Mouse (Mus musculus): ENCODE data around the gene Lamb3. TPM values are rescaled to one million over a fixed set of nuclear protein-coding genes. Genes with fewer than 3 reads are reported as not detected.
A peak's percentile ranks its signal among the peaks of the same experiment; 100 is the strongest.

Gene Lamb3
- polyA plus RNA-seq, 1 experiment from 2014 or later: 0.17 TPM

DNA sequence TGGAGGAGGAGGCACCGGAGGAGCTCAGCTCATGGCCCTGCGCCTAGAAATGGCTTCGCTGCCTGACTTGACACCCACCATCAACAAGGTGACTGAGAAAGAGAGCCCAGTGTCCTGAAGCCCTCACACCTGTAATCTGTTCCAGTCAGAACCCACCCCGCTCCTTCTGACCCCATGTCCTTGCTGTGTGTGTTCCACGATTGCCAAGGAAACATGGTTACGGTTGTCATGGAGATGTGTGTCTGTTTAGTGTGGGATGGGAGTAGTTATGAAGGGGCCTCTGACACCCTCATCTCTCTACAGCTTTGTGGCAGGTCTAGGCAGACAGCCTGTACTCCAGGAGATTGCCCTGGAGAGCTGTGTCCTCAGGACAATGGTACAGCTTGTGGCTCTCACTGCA lies 127.0 kb downstream of the Lamb3 start:
- no peaks in the 10 kb centered on the region for H3K27me3 ChIP-seq
- no peak for TF ChIP-seq CTCF (IDR thresholded peaks at IDR 0.05)
- POLR2A ChIA-PET: no interaction called here
- no peak for DNase-seq (ENCODE audit: low read depth, low spot score)
- ATAC-seq: no peak
- in situ Hi-C loops (cut with MboI; ENCODE audit: low pct_unique_long_range_greater_than_20kb): loop anchor here (5.0 kb wide), 1 partner anchor 43 kb away; no protein-coding TSS in a partner anchor
- CTCF ChIA-PET: interaction anchor here (0.7 to 17.8 kb wide), 4 partner anchors 18 to 90 kb away, joined by 3 to 297 read pairs (median 4); partner anchors contain the start of gene Camk1g

DNA sequence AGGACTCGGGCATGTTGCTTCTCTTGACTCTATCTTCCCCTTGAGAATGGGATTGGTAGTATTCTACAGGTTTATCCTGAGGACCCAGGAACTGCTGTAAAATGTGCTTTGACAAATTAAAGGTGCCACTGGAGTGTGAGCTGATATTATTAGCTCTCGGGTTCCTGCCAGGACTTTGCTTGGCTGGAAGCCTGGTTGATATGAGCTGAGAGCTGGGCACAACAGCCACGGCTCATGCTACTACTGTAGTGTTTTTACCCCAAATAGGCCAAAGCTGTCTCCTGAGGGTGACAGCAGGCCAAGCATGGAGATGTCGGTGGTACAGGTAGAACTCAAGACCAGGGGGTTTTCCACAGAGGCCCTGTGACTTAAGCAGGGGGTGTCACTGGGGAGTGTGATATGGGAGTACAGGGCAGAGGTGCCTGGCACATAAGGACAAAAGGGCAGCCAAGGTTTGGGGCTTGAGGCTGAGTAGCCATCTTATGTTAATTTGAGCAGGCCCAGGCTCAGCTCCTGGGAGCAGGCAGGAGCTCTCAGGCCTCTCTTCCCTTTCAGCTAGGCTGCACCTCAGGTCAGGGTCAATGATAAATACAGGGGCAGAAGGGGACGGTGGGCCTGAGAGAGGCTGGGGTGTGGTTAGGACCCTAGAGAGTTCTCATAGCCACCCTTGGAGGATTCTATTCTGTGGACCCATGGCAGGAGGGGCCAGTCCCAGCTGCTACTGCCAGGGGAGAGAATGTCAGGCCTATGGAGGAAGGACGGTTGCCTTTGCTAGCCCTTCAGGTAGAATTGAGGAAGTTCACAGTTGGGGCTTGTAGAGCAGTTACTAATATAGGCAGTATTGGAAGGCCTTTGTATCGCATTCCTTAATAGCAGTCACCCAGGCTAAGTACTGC lies 128.9 kb downstream of the Lamb3 start:
- DNase-seq (ENCODE audit: low read depth, low spot score) (no peak), ATAC-seq (peak; percentile 65)
- TF ChIP-seq CTCF (IDR thresholded peaks at IDR 0.05): no peak
- POLR2A ChIA-PET: no interaction called here
- CTCF ChIA-PET: interaction anchor here (1.0 to 17.8 kb wide), 3 partner anchors 15 to 39 kb away, joined by 3 to 297 read pairs (median 3); partner anchors contain the start of gene Camk1g
- in situ Hi-C loops (cut with MboI; ENCODE audit: low pct_unique_long_range_greater_than_20kb): no loop called here
- no peaks in the 10 kb centered on the region for H3K27me3 ChIP-seq

DNA sequence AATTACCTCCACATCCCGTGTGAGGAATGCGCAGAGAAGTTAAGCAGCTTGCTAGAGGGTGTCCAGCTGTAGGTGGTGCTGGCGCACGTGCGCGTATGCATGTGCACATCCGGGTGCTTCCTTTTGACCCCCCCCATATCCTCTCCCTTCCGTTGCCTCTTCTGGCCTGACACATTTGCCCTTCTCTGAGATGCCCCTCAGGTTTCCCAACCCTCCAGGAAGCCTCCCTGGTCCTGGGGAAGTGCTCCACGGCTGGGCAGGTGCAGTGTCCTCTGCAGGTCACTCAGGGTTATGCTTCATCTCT lies 129.5 kb downstream of the Lamb3 start:
- H3K27me3 ChIP-seq: no peaks in the 10 kb centered on the region
- ATAC-seq (no peak), DNase-seq (ENCODE audit: low read depth, low spot score) (no peak)
- ChIA-PET CTCF (interaction anchor here (1.0 to 17.8 kb wide), 2 partner anchors 14 to 39 kb away, joined by 3 to 297 read pairs; partner anchors contain the start of gene Camk1g), POLR2A (no interaction called here)
- TF ChIP-seq CTCF (IDR thresholded peaks at IDR 0.05): no peak
- in situ Hi-C loops (cut with MboI; ENCODE audit: low pct_unique_long_range_greater_than_20kb): no loop called here

DNA sequence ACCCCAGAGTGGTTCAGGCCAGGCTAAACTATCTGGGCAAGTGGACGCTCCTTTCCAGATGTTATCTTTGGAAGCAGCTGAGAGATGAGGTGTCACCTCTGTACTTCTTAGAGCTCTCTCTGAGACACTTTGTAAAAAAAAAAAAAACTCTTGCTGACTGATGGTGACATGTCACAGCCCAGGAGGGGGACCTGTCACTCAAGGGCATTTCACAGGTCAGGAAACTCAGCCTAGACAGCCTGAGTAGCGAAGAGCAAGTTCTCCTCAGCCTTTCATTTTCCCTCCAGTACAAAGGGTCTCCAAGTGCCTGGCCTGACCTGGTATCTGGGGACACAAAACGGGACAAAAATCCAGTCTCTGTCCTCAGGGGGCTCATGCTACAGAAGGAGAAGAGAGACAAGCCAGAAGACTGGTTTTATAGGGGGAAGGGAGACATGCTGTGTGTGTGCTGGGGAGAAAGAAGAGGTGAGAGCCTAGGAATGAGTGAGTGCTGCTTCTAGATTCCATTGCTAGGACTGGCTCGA lies 130.3 kb downstream of the Lamb3 start:
- POLR2A ChIA-PET: no interaction called here
- CTCF ChIA-PET: interaction anchor here (17.8 kb wide), 1 partner anchor 38 kb away, joined by 297 read pairs; the partner anchor contains the start of gene Camk1g
- in situ Hi-C loops (cut with MboI; ENCODE audit: low pct_unique_long_range_greater_than_20kb): no loop called here
- DNase-seq (ENCODE audit: low read depth, low spot score) (no peak), ATAC-seq (no peak)
- no peaks in the 10 kb centered on the region for H3K27me3 ChIP-seq
- TF ChIP-seq CTCF (IDR thresholded peaks at IDR 0.05): no peak

DNA sequence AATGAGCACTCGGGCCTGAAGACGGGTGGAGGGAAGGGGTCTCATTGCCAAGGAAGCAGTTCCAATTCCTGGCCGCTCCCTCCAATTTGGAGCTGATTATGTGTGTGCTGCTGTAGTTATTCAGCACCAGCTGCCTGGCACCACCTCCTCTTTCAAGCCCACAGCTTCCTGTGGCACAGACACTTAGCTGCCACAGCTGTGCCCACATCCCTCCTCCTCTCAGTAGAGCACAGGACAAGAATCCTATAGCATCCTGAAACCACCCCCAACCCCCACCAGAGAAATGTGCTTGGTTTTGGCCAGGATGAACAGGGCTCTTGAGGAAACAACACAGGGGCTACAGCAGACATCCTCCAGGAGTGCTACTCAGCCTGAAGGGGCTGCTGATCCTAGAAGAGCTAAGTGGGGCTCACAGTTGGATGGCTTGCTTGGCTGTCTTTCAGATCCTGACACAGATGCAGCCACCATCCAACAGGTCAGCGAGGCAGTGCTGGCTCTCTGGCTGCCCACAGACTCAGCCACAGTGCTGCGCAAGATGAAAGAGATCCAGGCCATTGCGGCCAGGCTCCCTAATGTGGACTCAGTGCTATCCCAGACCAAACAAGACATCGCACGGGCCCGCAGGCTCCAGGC lies 131.0 kb downstream of the Lamb3 start:
- ATAC-seq (no peak), DNase-seq (ENCODE audit: low read depth, low spot score) (no peak)
- no peaks in the 10 kb centered on the region for H3K27me3 ChIP-seq
- POLR2A ChIA-PET: interaction anchor here (0.8 kb wide), 1 partner anchor 14 kb away, joined by 3 read pairs; no protein-coding TSS in a partner anchor
- in situ Hi-C loops (cut with MboI; ENCODE audit: low pct_unique_long_range_greater_than_20kb): no loop called here
- TF ChIP-seq CTCF (IDR thresholded peaks at IDR 0.05): no peak
- CTCF ChIA-PET: interaction anchor here (1.4 to 17.8 kb wide), 3 partner anchors 8 to 37 kb away, joined by 3 to 297 read pairs (median 5); partner anchors contain the start of gene Camk1g

DNA sequence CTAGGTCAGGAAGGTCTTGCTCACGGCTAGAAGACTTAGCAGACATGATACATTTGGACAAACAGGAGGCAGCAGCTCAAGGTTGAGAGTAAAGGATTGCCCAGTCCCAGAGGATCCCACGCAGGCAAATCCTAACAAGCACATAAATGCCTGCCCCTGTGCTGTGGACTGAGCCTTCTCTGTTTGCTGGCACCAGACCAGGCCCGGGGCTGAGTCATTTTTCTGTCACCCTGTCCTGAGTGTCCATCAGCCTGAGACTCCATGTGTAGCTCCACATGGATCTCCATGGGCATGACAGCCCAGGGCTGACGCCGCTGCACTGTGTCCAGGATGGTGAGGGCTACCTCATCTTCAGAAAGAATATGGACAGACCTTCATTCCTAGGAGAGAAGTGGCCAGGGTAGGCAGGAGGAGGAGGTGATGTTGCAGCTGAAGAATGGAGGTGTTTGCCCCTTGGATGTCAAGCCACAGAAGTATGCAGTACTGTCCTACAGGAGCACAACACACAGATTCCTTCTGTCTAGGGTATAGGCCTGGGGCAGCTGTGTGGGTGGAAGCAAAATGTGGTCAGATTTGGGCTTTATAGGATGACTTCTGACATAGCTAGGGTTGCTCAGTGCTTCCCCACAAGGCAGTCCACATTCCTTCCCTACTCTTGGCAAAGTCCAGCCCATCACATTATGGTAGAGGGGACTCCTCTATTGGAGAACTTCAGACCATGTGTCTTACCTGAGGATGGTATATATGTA lies 134.9 kb downstream of the Lamb3 start:
- in situ Hi-C loops (cut with MboI; ENCODE audit: low pct_unique_long_range_greater_than_20kb): no loop called here
- CTCF ChIA-PET: interaction anchor here (0.8 to 1.0 kb wide), 2 partner anchors 34 to 40 kb away, joined by 3 read pairs; no protein-coding TSS in a partner anchor
- DNase-seq (ENCODE audit: low read depth, low spot score): no peak
- POLR2A ChIA-PET: no interaction called here
- H3K27me3 ChIP-seq: no peaks in the 10 kb centered on the region
- peak; percentile 55 for ATAC-seq
- TF ChIP-seq CTCF (IDR thresholded peaks at IDR 0.05): no peak

DNA sequence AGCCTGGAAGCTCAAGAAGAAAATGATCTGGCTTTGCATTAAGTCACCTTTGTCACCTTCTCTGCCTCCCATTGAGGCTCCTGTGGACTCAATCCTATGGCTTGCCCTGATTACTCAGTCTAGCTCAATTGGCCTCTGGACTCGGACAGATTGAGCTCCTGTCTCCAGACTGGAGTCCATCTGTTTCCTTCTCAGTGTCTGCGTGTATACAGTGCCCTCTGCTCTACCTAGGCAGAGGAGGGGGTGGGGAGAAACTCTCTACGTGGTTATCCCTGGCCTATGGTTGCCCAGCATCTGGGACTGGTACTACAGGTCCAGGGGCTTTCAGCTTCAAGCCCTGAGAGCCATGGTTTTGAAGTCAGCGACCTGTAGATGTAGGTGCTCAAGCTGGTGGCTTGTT lies 136.4 kb downstream of the Lamb3 start:
- in situ Hi-C loops (cut with MboI; ENCODE audit: low pct_unique_long_range_greater_than_20kb): no loop called here
- DNase-seq (ENCODE audit: low read depth, low spot score) (no peak), ATAC-seq (no peak)
- H3K27me3 ChIP-seq: no peaks in the 10 kb centered on the region
- ChIA-PET CTCF (interaction anchor here (0.7 to 1.4 kb wide), 4 partner anchors 12 to 38 kb away, joined by 3 to 6 read pairs (median 4); no protein-coding TSS in a partner anchor), POLR2A (no interaction called here)
- no peak for TF ChIP-seq CTCF (IDR thresholded peaks at IDR 0.05)

DNA sequence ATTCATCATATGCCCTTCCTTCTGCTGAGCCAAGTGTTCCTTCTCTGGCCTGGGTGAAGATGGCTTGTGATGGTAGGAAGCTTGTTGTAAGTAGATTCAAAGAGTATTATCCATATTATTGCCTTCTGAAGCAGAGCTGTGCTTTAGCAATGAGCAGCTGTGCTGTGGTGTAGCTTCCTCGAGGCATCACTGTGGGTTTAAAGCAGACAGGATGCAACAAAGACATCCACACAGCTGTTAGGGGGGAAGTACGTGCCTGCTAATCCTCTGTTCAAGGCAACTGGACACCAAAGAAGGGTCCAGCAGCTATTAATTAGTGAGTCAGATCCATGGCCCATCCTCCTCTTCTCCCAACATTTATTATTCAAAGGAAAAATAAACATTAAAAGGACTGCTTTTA lies 137.5 kb downstream of the Lamb3 start:
- ChIA-PET CTCF (interaction anchor here (0.8 to 1.4 kb wide), 5 partner anchors 10 to 32 kb away, joined by 3 to 5 read pairs (median 3); no protein-coding TSS in a partner anchor), POLR2A (no interaction called here)
- TF ChIP-seq CTCF (IDR thresholded peaks at IDR 0.05): no peak
- no peak for DNase-seq (ENCODE audit: low read depth, low spot score)
- in situ Hi-C loops (cut with MboI; ENCODE audit: low pct_unique_long_range_greater_than_20kb): no loop called here
- no peak for ATAC-seq
- H3K27me3 ChIP-seq: no peaks in the 10 kb centered on the region

DNA sequence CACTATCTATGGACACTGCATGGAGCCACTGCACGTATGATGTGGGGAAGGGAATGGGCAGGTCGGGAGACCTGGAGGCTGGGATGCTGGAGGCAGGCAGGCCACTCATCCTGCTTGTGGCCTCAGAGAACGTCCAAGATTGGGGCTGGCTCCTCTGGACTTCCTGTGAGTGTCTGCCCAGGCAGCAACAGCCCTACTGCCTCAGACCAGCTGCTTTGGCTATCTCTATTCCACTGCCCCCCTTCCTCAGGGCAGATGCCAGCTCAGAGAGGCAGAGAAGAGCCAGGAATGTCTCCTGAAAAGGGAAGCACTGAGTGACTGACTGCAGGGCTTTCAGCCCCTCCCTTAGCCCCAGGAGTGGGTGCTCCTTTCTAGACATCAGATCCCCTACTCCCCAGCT lies 139.4 kb downstream of the Lamb3 start:
- no peaks in the 10 kb centered on the region for H3K27me3 ChIP-seq
- ATAC-seq (no peak), DNase-seq (ENCODE audit: low read depth, low spot score) (no peak)
- in situ Hi-C loops (cut with MboI; ENCODE audit: low pct_unique_long_range_greater_than_20kb): no loop called here
- ChIA-PET POLR2A (no interaction called here), CTCF (interaction anchor here (1.2 to 1.4 kb wide), 3 partner anchors 30 to 104 kb away, joined by 3 to 5 read pairs (median 3); no protein-coding TSS in a partner anchor)
- TF ChIP-seq CTCF (IDR thresholded peaks at IDR 0.05): no peak

Measured in Patski (cell line).